Mouse (Mus musculus) midbrain, embryonic 13.5 days (tissue): ENCODE data around the gene Ust. TPM values are rescaled to one million over a fixed set of nuclear protein-coding genes. Genes with fewer than 3 reads are reported as not detected.
A peak's percentile ranks its signal among the peaks of the same experiment; 100 is the strongest.

Experiments
- ATAC-seq: fragments of 200-750 bp; cut with Nextera tagmentation; 2 replicates; pipeline ENCODE4 v1.8.0; 2017; ENCODE audit warnings: mild to moderate bottlenecking, moderate TSS enrichment, moderate library complexity
- H3K27ac ChIP-seq: fragments of 300-500 bp; sonication (generic); 2 replicates; pipeline ENCODE4 v1.5.1; 2015; ENCODE audit warnings: inconsistent platforms, mild to moderate bottlenecking, moderate library complexity
- H3K27me3 ChIP-seq: fragments of 300-500 bp; sonication (generic); 2 replicates; pipeline ENCODE4 v1.6.1; 2015; ENCODE audit warnings: mild to moderate bottlenecking, inconsistent platforms
- H3K36me3 ChIP-seq: fragments of 300-500 bp; sonication (generic); 2 replicates; pipeline ENCODE4 v1.6.1; 2015; ENCODE audit warnings: mild to moderate bottlenecking, inconsistent platforms
- H3K4me1 ChIP-seq: fragments of 300-500 bp; sonication (generic); replicated peaks from 2 replicates; pipeline ENCODE4 v1.6.1; 2015; ENCODE audit warnings: inconsistent platforms
- H3K4me2 ChIP-seq: fragments of 300-500 bp; sonication (generic); replicated peaks from 2 replicates; pipeline ENCODE4 v1.6.1; 2015; ENCODE audit warnings: moderate library complexity, mild to moderate bottlenecking, inconsistent platforms
- H3K4me3 ChIP-seq: fragments of 300-500 bp; sonication (generic); replicated peaks from 2 replicates; pipeline ENCODE4 v1.5.1; 2015; ENCODE audit warnings: mild to moderate bottlenecking, inconsistent platforms
- H3K9ac ChIP-seq: fragments of 300-500 bp; sonication (generic); replicated peaks from 2 replicates; pipeline ENCODE4 v1.6.1; 2015; ENCODE audit warnings: mild to moderate bottlenecking, inconsistent platforms
- H3K9me3 ChIP-seq: fragments of 300-500 bp; sonication (generic); 2 replicates; pipeline ENCODE4 v1.6.1; 2016; ENCODE audit warnings: mild to moderate bottlenecking, inconsistent platforms
- WGBS: fragments of 180-500 bp; shearing (Covaris S2); methylation state at CpG from one replicate; pipeline ENCODE4 v1.1.7; 2015; 5-methylcytosine and 5-hydroxymethylcytosine counted together
- polyA plus RNA-seq: library from polyadenylated mRNA; unstranded; fragments of >200 nt; fragmentation: Nextera tagmentation; extraction: Ambion mirVana; gene quantifications from 2 replicates; pipeline ENCODE4 v1.2.1, GENCODE M21; 2015

Gene Ust
- polyA plus RNA-seq, 1 experiment from 2014 or later, result 2.7 TPM

DNA sequence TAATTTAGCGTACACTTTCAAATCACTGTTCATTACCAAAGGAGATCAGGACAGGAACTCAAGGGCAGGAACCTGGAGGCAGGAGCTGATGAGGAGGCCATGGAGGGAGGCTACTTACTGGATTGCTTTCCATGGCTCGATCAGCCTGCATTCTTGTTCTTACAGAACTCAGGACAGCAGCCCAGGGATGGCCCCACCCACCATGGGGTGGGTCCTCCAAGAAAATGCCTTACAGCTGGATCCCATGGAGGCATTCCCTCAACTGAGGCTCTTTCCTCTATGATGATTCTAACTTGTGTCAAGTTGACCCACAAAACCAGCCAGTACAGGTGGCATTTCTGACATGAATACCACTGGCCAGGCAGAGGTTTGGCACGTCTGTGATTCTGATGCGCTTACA, 314.9 kb downstream of the Ust start:
- no peak overlapping the region for H3K27ac ChIP-seq
- no peaks in the 10 kb centered on the region for H3K27me3 ChIP-seq
- no peak overlapping the region for H3K4me2 ChIP-seq
- no peaks in the 10 kb centered on the region for H3K36me3 ChIP-seq
- no peak overlapping the region for H3K9ac ChIP-seq
- H3K4me3 ChIP-seq, result no peak overlapping the region
- H3K9me3 ChIP-seq, result no peaks in the 10 kb centered on the region
- 85% methylated on average over 4 of the region's 4 CpGs for WGBS
- no peaks in the 10 kb centered on the region for H3K4me1 ChIP-seq
- ATAC-seq, result no peak

DNA sequence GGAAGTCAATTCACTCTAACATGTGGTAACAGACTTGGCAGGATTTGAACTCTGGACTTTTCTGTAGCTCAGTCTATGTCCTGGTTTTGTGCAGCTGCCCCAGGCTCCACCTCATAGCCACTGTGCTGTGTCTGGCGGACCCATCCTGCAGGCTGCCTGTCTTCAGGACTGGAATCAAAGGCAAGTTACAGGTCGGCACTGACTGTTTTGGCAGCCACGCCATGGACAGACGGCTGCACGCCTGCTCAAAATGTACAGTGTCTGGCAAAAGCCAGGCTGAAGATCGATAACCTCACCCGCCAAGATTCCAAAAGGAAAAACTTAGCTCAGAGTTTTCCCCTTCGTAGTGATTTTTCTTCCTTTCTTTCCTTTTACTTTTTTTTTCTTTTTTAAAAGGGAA, 318.8 kb downstream of the Ust start:
- H3K4me2 ChIP-seq, result no peak overlapping the region
- H3K9ac ChIP-seq, result no peak overlapping the region
- no peak overlapping the region for H3K4me3 ChIP-seq
- no peaks in the 10 kb centered on the region for H3K27me3 ChIP-seq
- H3K9me3 ChIP-seq, result no peaks in the 10 kb centered on the region
- no peaks in the 10 kb centered on the region for H3K36me3 ChIP-seq
- 87% methylated on average over 8 of the region's 8 CpGs for WGBS
- ATAC-seq, result no peak
- H3K4me1 ChIP-seq, result no peaks in the 10 kb centered on the region
- H3K27ac ChIP-seq, result no peak overlapping the region

DNA sequence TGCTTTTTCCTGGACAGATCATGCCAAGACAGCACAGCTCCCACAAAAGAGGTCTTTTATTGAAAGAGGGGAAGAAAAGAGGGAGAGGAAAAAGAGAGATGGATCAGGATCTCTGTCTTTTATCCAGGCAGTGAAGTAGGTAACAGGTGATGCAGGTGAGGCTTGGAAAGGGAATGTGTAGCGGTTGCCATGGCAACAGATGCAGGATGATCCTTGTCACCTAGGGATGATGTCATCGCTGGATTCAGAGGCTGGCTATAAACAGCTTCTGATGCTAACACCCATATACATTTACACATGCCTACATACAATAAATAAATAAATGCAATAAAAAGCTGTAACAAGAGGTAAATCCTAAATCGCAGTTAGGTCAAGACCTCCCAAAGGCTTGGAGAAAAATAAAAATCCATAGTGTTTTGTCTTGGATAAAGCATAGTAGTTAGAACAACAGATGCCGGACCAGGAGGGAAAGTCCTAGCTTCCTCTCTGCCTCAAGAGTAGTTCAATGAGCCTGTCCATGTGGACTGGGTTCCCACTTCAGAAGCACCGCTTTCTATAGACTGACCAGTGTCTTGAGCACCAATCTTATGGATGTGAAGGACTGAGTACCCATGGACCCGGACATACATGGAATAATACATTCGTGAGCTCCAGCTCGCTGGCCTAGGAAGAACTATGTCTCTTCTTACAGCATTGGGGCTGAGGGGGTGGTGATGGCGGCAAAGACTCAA, 319.4 kb downstream of the Ust start:
- Histone ChIP-seq H3K4me3 (no peak overlapping the region), H3K9me3 (no peaks in the 10 kb centered on the region), H3K27me3 (no peaks in the 10 kb centered on the region), H3K9ac (no peak overlapping the region), H3K4me2 (no peak overlapping the region), H3K4me1 (no peaks in the 10 kb centered on the region), H3K36me3 (no peaks in the 10 kb centered on the region), H3K27ac (no peak overlapping the region)
- WGBS, result 92% methylated on average over 9 of the region's 9 CpGs
- no peak for ATAC-seq

DNA sequence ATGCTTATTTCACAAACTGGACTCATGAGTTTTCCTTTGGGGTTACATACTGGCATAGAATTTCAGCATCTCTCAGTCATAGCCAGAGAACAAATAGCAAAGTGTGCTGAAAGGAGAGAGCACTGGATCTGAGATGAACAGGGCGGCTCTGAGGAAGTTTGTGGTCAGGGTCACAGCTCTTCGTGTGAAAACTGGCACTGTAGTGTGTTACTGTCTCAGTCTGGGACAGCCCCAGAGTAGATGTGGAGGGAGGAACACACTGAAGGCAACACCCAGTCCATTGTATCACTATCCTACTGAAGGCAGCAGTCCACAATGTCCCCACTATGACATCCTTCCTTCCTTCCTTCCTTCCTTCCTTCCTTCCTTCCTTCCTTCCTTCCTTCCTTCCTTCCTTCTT, 321.0 kb downstream of the Ust start:
- no peak for ATAC-seq
- H3K27me3 ChIP-seq, result no peaks in the 10 kb centered on the region
- H3K9me3 ChIP-seq, result no peaks in the 10 kb centered on the region
- WGBS, result 71% methylated on average over 2 of the region's 2 CpGs
- no peak overlapping the region for H3K4me2 ChIP-seq
- H3K36me3 ChIP-seq, result no peaks in the 10 kb centered on the region
- no peak overlapping the region for H3K4me3 ChIP-seq
- no peaks in the 10 kb centered on the region for H3K4me1 ChIP-seq
- H3K27ac ChIP-seq, result no peak overlapping the region
- no peak overlapping the region for H3K9ac ChIP-seq

DNA sequence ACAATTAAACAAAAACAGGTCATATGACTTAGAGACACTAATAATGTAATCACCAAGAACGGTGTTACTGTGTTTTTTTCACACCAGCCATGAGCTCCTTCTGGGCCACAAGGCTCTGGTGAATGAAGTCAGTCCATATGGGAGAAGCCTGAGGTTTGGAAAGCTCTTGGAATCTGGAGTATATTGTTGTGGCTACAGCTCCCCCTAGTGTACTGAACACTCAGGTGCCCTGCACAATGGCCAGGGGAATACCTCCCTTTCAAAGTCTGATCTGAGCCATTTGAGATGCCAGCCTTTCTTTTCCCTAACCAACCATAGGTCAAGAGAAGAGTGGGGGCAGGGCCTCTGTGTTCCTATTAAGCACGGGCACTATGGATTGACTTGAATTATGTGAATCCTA, 322.3 kb downstream of the Ust start:
- WGBS, result 11% methylated on average over 2 of the region's 2 CpGs
- ATAC-seq, result peak; percentile 92
- H3K4me3 ChIP-seq, result no peak overlapping the region

DNA sequence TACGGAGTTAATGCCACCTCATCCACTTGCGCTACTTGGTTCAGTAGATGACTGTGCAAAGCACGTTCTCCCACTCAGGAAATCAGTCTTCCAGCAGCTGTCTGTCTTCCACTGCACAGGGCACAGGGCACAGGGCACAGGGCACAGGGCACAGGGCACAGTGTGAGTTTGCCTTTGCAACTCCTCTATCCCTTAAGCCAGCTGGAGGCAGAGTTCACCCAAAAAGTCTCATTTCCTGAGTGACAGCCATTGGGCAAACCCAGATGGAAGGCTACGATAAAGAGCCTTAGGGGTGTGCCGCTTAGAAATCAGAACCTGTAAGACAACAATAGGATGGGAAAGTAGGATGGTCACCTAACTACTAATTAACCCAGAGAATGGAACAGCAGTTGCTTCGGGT, 322.9 kb downstream of the Ust start:
- H3K27me3 ChIP-seq, result no peaks in the 10 kb centered on the region
- ATAC-seq, result peak; percentile 14; the same call in 1 of the 2 replicates
- H3K9ac ChIP-seq, result no peak overlapping the region
- H3K4me3 ChIP-seq, result no peak overlapping the region
- H3K4me1 ChIP-seq, result no peaks in the 10 kb centered on the region
- 71% methylated on average over 6 of the region's 6 CpGs for WGBS
- no peak overlapping the region for H3K4me2 ChIP-seq
- H3K27ac ChIP-seq, result no peak overlapping the region
- H3K36me3 ChIP-seq, result no peaks in the 10 kb centered on the region
- H3K9me3 ChIP-seq, result no peaks in the 10 kb centered on the region

More for the DNA sequence above, 322.3 kb downstream of the Ust start:
- Histone ChIP-seq H3K9me3 (no peaks in the 10 kb centered on the region), H3K4me2 (no peak overlapping the region), H3K9ac (no peak overlapping the region), H3K36me3 (no peaks in the 10 kb centered on the region), H3K27me3 (no peaks in the 10 kb centered on the region), H3K4me1 (no peaks in the 10 kb centered on the region), H3K27ac (no peak overlapping the region)

DNA sequence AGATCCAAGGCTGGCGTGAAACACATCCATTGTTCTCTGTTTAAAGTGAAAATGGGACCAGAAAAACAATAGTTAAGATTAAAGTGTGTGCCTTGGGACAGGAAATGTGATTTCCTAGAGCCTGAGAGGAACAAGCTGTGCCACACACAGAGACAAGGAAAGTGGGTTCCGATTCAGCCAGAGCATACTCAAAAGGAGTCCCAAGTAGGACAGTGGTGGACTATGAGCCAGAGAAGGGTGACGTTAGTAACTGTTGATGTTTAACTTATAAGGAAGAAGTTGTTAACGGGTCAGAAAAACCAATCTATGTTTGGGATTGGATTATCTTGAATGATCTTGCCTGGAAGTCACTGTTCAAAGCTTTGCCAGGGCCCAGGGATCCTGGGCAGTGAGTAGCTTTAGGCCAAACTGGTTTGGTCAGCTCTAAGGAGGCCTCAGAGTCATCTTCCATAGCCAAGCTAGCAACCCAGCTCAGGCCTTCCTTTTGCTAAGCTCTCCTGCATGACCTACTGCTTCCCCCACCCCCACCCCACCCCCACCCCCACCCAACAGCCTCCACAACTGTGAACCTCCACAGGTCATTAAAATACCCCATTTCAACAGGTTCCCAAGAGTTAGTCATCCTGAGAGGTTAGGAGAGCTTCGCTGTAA, 329.2 kb downstream of the Ust start:
- H3K9ac ChIP-seq, result no peak overlapping the region
- no peaks in the 10 kb centered on the region for H3K4me1 ChIP-seq
- 88% methylated on average over 5 of the region's 5 CpGs for WGBS
- no peaks in the 10 kb centered on the region for H3K36me3 ChIP-seq
- no peak overlapping the region for H3K4me2 ChIP-seq
- H3K27ac ChIP-seq, result no peak overlapping the region
- no peak overlapping the region for H3K4me3 ChIP-seq
- ATAC-seq, result no peak
- no peaks in the 10 kb centered on the region for H3K9me3 ChIP-seq
- no peaks in the 10 kb centered on the region for H3K27me3 ChIP-seq

DNA sequence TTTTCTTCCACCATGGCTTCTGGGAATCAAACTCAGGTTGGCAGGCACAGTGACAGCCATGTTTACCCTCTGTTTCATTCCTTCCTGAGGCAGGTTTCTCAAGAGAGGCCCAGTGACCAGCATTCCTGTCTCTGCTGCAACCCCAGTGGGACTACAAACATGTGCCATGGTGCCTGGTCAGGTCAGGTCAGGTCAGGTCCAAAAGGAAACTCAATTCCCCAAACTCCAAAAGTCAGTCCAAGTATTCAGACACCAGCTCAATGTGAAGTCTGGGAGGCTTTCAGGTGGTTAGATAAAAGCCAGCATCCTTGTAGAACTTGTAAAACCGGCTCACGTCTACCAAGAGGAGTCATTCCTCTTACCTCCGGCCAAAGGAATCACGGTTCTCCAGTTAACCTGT, 333.0 kb downstream of the Ust start:
- no peak overlapping the region for H3K27ac ChIP-seq
- 85% methylated on average over 4 of the region's 4 CpGs for WGBS
- H3K27me3 ChIP-seq, result no peaks in the 10 kb centered on the region
- no peak overlapping the region for H3K9ac ChIP-seq
- H3K36me3 ChIP-seq, result no peaks in the 10 kb centered on the region
- no peak overlapping the region for H3K4me3 ChIP-seq
- H3K4me1 ChIP-seq, result no peaks in the 10 kb centered on the region
- H3K4me2 ChIP-seq, result no peak overlapping the region
- no peak for ATAC-seq
- H3K9me3 ChIP-seq, result no peaks in the 10 kb centered on the region

DNA sequence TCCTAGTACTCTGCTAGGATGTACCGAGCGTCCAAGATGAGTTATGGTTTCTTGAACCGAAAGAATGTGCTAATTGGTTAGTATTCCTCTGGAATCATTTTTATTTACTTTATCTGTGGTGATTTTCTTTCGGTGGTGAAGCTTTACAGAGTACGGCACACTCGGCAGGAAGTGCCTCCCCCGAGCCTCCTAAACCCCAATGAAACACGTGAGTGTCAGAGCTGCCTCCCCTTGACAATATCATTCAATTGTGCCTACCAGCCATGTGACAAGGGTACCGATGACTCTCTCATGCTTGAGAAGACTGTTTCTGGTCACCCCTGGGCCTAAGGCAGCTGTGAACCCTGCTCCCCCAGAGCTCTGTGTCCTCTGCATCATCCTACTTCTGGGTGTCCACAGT, 333.9 kb downstream of the Ust start:
- Histone ChIP-seq H3K4me3 (no peak overlapping the region), H3K4me1 (no peaks in the 10 kb centered on the region), H3K9me3 (no peaks in the 10 kb centered on the region), H3K36me3 (no peaks in the 10 kb centered on the region), H3K4me2 (no peak overlapping the region), H3K27ac (no peak overlapping the region), H3K27me3 (no peaks in the 10 kb centered on the region), H3K9ac (no peak overlapping the region)
- ATAC-seq, result no peak
- 85% methylated on average over 9 of the region's 9 CpGs for WGBS

DNA sequence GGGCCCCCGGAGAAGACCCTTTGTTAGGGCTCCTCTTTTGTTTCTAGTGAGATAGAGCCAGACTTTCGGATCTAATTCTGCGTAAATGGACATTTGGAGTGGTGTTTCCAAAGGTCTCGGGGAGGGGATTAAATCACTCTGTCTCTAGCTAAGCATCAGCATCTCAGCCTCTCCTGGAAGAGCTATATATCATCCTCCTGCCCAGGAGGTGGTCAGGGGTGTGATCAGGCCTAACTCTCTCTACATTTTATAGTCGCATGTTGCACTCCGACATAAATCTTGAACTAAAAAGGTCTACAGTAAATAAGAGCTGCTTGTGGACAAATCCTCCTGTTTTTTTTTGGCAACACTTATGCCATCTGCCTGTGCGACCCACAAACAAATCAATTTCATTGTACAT, 335.5 kb downstream of the Ust start:
- Histone ChIP-seq H3K4me1 (no peaks in the 10 kb centered on the region), H3K27me3 (no peaks in the 10 kb centered on the region), H3K36me3 (no peaks in the 10 kb centered on the region), H3K9me3 (no peaks in the 10 kb centered on the region), H3K9ac (no peak overlapping the region), H3K4me3 (no peak overlapping the region), H3K4me2 (no peak overlapping the region), H3K27ac (no peak overlapping the region)
- ATAC-seq, result no peak
- WGBS, result 64% methylated on average over 7 of the region's 7 CpGs

DNA sequence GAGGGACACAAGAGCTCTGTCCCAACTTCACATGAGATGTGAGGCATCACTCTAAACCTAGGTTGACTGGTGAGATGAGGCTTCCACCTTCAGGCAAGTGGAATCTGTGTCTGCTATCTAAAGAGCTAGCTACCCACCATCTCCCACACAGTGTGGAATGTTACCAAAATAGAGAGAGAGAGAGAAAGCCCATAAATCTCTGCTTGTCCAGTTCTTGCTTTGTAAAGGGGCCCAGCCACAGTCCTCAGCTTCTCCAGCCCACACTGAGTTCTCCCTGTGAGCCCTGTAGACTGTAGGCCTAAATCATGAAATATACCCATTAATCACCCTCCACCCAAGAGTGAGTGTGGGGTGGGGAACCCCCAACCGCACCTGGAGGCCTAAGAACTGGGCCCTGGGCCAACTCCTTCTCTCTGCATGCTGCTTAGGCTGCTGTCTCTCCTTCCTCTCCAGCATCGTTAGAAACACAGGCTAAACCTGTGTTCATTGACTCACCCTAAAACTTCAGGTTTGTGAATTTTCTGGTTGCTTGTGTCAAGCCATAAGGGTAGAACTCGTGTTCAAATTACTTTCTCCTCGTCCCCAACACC, 336.9 kb downstream of the Ust start:
- Histone ChIP-seq H3K4me1 (peaks cover 4% of the 10 kb centered on the region), H3K27ac (no peak overlapping the region), H3K9me3 (no peaks in the 10 kb centered on the region), H3K9ac (no peak overlapping the region), H3K4me3 (no peak overlapping the region), H3K27me3 (no peaks in the 10 kb centered on the region), H3K4me2 (no peak overlapping the region), H3K36me3 (no peaks in the 10 kb centered on the region)
- no peak for ATAC-seq
- 88% methylated on average over 4 of the region's 4 CpGs for WGBS

DNA sequence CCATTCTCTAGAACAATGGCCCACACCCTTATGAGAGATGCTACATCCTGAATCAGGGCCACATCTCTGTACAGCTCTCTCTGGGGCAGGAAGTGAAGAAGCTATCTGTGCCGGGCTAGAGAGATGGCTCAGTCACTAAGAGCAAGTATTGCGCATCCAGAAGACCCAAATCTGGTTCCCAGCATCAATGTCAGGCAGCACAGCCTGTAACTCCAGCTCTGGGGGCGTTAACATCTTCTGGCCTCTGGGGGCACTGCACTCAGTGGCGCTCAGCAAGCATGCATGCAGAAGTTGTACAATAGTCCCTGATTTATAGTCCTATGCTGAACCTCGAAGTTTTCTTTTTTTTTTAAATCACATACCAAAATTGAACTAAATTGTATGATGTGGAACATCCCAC, 341.0 kb downstream of the Ust start:
- Histone ChIP-seq H3K27me3 (no peaks in the 10 kb centered on the region), H3K4me2 (no peak overlapping the region), H3K9me3 (no peaks in the 10 kb centered on the region), H3K27ac (no peak overlapping the region), H3K36me3 (no peaks in the 10 kb centered on the region), H3K9ac (no peak overlapping the region), H3K4me3 (no peak overlapping the region), H3K4me1 (peaks cover 23% of the 10 kb centered on the region)
- WGBS, result 82% methylated on average over 5 of the region's 5 CpGs
- ATAC-seq, result no peak
